Mouse (Mus musculus) spleen, adult 18-20 months (tissue): ENCODE data around the gene Bud23.

Experiments
- DNase-seq, 2 experiments: peaks; one replicate each; pipeline ENCODE4 v3.0.0; 2022; ENCODE audit warnings: mixed read lengths in 2 of 2

The Bud23 gene

DNA sequence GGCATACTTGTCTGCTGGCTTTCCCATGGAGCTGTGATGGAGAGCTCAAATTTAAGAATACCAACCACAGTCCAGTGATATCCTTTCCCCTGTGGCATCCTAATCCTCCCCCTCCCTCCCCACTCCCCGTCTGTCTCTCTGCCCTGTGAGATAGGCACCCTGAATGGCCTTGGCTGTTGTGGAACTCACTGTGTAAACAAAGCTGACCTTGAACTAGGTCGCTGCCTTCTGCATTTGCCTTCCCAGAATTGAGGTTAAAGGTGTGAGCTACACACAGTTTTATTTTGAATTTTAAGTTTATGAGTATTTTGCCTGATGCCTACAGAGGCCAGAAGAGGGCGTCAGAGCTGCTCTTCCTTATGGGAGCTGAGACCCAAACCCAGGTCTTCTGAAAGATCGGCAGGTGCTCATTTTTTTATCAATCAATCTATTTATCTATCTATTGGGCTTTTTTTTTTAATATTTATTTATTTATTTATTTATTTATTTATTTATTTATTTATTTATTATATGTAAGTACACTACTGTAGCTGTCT lies 48.5 kb downstream of the Bud23 start:
- DNase-seq = no peak

DNA sequence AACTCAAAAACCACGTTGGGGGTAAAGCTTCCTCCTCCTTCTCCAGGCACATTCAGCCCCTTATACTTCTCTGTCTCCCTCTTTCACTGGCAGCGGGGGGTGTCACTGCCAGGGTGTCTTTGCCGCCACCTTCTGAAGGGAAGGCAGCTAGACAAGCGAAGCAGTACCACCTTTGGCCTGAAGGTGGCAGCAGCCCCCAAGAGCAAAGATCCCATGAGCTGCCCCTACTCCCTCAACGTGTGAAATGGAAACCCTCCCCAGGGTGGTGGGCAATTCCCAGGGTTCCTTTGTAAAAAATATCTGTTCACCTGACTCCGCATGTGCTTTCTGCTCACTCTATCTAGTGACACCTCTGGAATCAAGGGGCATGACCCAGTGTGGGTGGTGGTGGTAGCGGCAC lies 49.3 kb downstream of the Bud23 start:
- peak; percentile 64 to 90 for DNase-seq

DNA sequence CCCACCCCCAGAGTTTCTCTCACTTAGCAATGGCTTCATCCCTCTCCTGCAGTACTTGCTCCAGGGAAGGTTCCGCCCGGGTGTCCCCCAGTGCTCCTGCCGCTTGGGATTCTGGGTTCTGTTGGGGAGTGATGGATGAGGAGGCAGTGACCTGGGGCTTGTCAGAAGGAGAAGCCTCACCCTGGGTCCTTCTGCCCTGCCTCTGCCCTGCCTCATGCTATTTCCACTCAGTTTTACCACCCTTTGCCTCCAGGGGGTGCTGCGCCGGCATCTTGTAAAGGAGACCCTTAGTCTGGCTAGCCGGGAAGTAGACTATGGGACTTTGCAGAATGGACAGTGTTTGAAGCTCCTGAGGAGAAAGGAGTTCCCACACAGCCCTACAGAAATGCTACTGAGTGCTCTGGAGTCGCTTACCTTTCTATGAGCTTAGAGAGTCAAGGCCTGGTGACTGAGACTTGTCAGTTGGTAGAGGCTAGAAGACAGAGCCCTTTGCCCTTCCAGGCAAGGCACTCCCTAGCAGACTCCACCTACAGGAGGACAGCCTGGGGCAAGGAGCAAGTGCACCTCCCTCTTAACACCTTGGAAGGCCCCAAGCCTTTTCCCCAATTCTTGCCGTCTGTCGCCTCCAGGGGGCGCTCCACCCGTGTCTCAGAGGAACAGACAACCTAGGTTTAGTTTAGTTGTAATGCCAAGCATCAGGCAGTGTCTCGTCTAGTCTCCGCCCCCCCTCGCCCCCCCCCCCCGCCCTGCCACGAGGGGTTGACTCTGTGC lies 51.9 kb downstream of the Bud23 start:
- DNase-seq = peak; percentile 64 to 85

DNA sequence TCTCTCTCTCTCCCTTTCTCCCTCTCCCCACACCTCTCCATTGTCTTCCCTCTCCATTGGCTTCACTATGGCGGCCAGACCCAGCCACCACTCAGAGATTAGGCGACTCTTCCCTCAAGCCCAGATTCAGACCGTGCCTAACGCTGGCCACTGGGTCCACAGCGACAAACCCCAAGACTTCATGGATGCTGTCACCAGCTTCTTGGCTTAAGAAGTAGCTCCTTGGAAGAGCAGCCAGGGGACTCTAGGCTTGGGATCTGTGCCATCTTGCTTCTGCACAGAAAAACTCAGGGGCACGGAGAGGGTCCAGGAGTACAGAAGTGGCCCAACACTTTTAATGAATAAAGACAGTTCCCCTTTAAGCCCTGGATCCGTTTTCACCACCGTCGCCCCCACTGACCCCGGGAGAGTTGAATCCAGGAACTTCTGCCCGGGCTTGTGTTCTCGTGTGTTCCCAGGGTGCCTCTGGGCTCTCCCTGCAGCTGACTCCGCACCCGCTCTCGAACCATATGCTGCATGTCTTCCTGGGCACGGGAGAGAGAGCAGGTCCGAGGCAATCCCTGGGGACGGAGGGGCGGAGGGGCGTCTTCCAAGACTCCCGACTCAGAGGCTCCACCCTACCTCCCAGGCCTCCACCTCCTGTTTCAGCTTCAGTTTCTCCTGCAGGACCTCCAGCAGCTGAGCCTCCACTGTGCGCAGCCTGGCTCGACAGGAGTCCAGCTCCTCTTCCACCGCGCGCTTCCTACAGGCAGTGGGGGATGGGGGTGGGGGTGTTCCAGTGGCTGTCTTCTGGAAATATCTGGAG lies 52.7 kb downstream of the Bud23 start:
- no peak for DNase-seq

DNA sequence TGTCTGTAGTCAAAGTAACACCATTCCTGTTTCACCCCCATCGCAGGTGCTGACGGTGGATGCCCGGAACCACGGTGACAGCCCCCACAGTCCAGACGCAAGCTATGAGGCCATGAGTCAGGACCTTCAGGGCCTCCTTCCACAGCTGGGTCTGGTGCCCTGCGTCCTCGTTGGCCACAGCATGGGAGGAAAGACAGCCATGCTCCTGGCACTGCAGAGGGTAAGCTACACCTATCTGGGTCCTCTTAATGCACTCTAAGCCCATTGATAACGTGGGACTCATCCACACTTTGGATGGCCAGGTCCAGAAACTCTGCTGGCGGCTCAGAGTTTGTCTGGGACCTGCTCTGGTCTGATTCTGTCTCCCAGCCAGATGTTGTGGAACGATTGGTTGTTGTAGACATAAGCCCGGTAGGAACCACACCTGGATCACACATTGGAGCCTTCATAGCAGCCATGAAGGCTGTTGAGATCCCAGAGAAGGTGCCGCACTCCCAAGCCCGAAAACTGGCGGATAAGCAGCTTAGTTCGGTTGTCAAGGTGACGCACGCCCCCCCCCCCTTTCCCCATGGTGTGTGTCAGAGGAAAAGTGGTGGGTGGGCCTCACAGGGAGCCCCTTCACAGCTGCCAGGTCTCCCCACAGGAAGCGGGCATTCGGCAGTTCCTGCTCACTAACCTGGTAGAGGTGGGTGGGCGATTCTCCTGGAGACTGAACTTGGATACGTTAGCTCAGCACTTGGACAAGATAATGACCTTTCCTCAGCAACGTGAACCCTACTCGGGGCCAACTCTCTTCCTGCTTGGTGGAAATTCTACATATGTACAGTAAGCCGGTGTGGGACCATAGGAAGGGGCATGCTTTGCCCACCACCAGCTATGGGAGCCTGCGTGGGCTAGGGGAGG lies 53.7 kb downstream of the Bud23 start:
- DNase-seq = no peak

DNA sequence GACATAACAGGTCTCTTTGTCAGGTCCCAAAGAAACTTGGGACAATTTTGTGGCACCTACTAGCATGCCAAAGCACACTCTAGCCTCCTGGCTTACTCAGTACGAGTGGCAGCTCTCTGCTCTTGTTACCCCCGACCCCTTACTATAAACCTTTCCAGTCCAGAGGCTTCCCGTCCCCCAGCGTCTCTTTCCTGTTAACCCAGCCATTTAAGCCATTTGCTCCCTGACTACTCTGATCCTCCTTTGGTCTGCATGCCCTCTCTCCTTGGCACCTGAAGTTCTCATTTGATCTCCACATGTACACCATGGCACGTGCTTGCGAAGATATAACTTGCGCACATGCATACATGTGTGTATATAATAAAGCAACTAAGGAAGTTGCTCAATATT lies 54.4 kb downstream of the Bud23 start:
- DNase-seq = no peak

DNA sequence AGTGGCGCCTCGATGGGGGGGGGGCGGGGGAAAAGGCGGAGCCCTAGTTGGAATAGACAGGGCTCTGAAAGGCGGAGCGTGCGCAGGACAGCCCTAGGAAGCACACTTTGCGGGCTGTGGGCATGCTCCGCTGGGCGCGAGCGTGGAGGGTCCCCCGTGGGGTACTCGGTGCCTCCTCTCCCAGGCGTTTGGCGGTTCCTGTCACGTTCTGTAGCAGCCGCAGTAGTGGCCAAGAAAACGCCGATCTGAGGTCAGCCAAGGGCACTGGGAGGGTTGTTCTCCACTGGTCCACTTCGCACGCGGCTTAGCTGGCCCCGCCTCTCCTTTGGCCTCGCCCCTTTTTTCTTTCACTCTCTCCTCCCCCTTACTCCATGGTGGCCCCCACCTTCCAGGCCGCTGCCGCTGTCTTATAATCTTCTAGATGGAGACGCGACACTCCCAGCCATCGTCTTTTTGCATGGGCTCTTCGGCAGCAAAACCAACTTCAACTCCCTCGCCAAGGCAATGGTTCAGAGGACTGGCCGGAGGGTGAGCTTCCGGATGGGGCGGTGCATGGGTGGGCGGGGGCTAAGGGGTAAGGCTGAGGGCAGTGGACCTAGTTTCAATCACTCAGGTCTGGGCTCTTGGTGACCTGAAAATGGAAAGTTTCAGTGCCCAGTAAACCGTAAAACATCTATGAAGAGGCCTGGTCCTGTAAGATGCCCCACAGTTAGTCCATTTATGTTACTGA lies 55.0 kb downstream of the Bud23 start:
- peak; percentile 80 to 87 for DNase-seq

DNA sequence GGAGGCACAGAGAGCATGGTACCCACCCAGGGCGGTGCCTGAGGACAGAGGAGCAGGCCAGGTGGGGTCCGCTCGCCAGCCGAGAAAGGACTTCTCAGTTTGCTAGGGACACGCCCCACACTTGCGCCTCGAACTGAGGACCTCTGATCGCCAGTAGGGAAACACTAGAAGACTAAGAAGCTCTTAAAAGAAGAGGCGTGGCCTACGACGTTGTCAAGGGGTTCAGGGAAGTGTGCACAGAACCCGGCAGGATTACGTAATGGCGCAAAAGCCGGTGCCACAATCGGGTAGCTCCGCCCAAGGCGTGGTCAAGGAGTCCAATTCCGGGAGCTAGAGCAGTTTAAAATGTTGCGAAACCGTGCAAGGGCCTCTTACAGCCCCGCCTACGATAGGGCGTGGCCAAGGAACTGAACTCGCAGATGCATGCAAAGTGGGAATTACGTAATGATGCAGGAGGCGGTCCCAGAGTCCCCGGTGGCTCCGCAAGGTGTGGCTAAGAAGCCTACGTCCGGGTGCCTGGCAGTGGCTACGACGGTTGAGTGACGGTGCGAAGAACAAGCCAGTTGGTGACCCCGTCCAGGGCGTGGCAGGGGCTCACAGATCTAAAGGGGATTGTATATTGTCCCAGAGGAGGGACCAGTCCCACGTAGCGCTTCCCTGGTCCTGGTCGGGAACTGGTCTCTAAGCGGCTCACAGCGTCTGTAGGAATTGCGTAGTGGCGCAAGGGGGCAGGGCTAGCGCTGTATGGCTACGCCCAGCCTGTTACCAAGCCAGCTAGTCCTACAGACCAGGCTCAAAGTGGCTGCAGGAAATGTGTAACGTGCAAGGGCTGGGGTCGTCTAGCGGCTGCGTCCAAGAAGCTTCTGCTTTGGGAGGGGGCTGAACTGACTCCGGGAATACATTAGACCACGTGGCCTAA lies 55.8 kb downstream of the Bud23 start, which contains the start of gene Abhd11:
Abhd11 (plus strand) TSS at position 482 of the 919 bp plus-strand sequence.
- DNase-seq = peak; percentile 98

DNA sequence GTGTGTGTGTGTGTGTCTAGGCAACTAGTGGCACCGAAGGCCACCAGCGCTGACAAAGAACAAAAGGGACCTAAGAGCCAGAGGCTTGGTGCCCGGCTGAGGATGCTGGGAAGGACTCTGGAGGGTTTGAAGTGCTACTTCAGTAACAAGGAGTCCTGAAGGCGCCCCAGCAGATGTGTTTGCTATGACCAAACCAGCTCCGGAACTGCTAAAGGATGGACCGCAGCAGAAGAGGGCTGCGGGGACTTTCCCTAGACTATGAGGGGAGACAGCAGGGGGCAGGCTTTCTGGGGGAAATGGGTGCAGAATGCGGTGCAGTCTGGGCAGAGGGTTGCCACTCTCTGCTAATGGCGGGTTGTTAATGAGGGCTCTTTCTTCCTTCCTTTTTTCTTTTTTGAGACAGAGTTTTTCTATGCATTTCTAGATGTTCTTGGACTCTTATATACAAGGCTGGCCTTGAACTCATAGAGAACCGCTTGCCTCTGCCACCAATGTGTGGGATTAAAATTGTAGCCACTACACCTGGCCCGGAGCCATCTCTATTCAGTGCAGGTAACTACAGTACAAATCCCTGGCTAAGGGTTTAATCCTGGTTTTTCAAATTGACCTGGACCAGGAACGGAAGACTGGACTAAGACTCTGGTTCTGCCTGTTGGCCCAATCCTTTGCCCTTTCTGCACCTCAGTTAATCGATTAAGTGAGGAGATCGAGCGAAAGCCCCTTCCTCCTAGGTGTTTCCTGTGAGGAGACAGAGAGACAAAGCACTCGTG lies 56.8 kb downstream of the Bud23 start:
- no peak for DNase-seq
